Mouse (Mus musculus): ENCODE data around the gene Fam216a. TPM values are rescaled to one million over a fixed set of nuclear protein-coding genes. Genes with fewer than 3 reads are reported as not detected.

The Fam216a gene
- polyA plus RNA-seq (2017; shearing (Covaris generic)), result 10 to 100 TPM; 12.9 to 26.0 TPM

DNA sequence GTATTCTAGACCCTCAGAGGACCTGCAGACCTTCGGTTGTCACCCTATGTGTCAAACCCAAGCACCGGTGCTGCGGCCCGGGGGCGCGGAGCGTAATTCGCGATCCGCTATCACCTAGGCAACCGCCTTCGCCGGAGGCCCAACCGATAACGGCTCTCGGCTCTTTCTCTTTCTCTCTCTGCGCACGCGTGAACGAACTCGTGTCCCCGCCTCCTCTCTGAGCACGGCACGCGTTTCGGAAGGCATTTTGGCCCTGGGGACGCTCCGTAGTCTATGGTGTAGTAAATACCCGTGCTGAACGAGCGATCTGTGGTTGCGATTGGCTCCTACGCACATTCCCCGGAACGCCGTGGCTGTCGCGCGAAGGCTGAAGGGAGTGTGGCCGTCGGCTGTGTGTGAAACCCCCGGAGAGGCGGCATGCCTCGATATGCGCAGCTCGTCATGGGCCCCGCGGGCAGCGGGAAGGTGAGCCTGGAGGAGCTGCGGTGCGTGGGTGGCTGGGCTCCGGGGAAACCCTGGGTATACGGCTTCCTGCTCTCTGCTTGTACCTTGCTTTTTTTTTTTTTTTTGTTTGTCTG, at the start of gene Fam216a:
TSS of gene Fam216a (minus strand) at position 173 of the 578 bp plus-strand sequence.

GRCm38 (mm10) chr5:122421271-122422068, 49.3 kb upstream of the Fam216a start, which contains the start of gene Anapc7:
Gene Anapc7, plus strand, starts transcription at chr5:122421693.

DNA sequence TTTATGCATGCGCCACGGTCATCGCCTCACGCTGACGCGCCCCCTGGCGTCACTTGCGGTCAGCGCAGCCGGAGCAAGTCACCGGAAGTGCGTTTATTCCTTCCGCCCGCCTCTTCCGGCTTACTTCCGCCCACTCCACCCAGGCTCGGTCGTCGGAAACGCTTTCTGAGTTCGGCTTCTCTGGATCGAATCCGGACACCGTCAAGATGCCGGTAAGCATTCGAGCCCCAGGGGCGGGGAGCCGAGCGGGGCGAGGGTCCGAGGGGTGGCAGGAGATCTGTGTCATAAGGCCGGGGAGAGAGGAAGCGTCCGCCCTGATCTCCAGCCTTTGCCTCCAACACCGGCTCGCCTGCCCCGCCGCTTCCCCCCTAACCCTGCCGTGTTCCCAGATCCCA, 19.6 kb upstream of the Fam216a start, which contains the start of gene Arpc3:
TSS of gene Arpc3 (plus strand) at position 93 of the 395 bp plus-strand sequence.

GRCm38 (mm10) chr5:122371591-122372191, 473 bp downstream of the Fam216a start, which contains the start of gene Gpn3:
Gene Gpn3, plus strand, starts transcription at chr5:122371876.

GRCm38 (mm10) chr5:122353807-122354491, 18.2 kb downstream of the Fam216a start, which contains the start of the genes Rad9b and Vps29:
Gene Rad9b, minus strand, starts transcription at chr5:122354233.
Gene Vps29, plus strand, starts transcription at chr5:122354369.

Other genes with a start within 250 kb of the Fam216a start
- 1 to 10 TPM in 1 of 2 experiments, under 1 TPM in 1; 0.48 to 2.1 TPM for gene Ccdc63, start 231.5 kb downstream of the Fam216a start, polyA plus RNA-seq (2017; shearing (Covaris generic))
- 100 to 1,000 TPM; 356 to 362 TPM for gene Ppp1cc, start 214.1 kb downstream of the Fam216a start, polyA plus RNA-seq (2017; shearing (Covaris generic))
- gene Hvcn1, start 165.6 kb downstream of the Fam216a start, polyA plus RNA-seq (2017; shearing (Covaris generic)), result 100 to 1,000 TPM in 1 of 2 experiments, 10 to 100 TPM in 1; 84.2 to 149 TPM
- 1 to 10 TPM; 1.7 to 5.1 TPM for gene Tctn1, start 107.9 kb downstream of the Fam216a start, polyA plus RNA-seq (2017; shearing (Covaris generic))
- 10 to 100 TPM; 44.3 to 60.4 TPM for gene Pptc7, start 88.0 kb downstream of the Fam216a start, polyA plus RNA-seq (2017; shearing (Covaris generic))
- 1 to 10 TPM; 2.8 to 6.2 TPM for gene Rad9b, start 18.1 kb downstream of the Fam216a start, polyA plus RNA-seq (2017; shearing (Covaris generic))
- 100 to 1,000 TPM; 146 to 152 TPM for gene Vps29, start 18.0 kb downstream of the Fam216a start, polyA plus RNA-seq (2017; shearing (Covaris generic))
- 10 to 100 TPM; 72.2 to 80.2 TPM for gene Gpn3, start 488 bp downstream of the Fam216a start, polyA plus RNA-seq (2017; shearing (Covaris generic))
- 100 to 1,000 TPM; 450 to 472 TPM for gene Arpc3, start 19.5 kb upstream of the Fam216a start, polyA plus RNA-seq (2017; shearing (Covaris generic))
- gene Anapc7, start 49.3 kb upstream of the Fam216a start, polyA plus RNA-seq (2017; shearing (Covaris generic)), result 10 to 100 TPM; 34.4 to 43.3 TPM
- 10 to 100 TPM; 75.5 to 86.6 TPM for gene Atp2a2, start 129.9 kb upstream of the Fam216a start, polyA plus RNA-seq (2017; shearing (Covaris generic))
- 1 to 10 TPM; 3.8 to 7.2 TPM for gene Ift81, start 242.2 kb upstream of the Fam216a start, polyA plus RNA-seq (2017; shearing (Covaris generic))